Mouse (Mus musculus) heart, postnatal 0 days (tissue): Measurements from ENCODE around the gene Lrp1.

Experiments used
- CTCF ChIP-seq: IDR thresholded peaks from 2 replicates; pipeline ENCODE4 v1.5.1; 2016; ENCODE audit warnings: antibody characterized with exemption, control low read depth, low read depth
- EP300 ChIP-seq: IDR thresholded peaks from 2 replicates; pipeline ENCODE4 v1.6.1; 2016; ENCODE audit warnings: antibody characterized with exemption, low read depth

GRCm38 (mm10) chr10:127500042-127500441, 120.9 kb downstream of the Lrp1 start:
- no peak for TF ChIP-seq CTCF
- TF ChIP-seq EP300, result no peak
